Mouse (Mus musculus) brain, embryonic 14.5 days (tissue): ENCODE results near the gene AL731706.1.

Source experiments
- CTCF ChIP-seq: fragments of 200-500 bp; IDR thresholded peaks from 2 replicates; pipeline ENCODE4 v1.5.1; 2012; ENCODE audit warnings: inconsistent platforms, mild to moderate bottlenecking, moderate library complexity, borderline replicate concordance; ENCODE audit not compliant: insufficient read depth, insufficient read length; ENCODE audit errors: extremely low read depth
- POLR2A ChIP-seq: fragments of 200-500 bp; IDR thresholded peaks from 2 replicates; pipeline ENCODE4 v1.6.1; 2012; ENCODE audit warnings: mild to moderate bottlenecking, inconsistent platforms, borderline replicate concordance; ENCODE audit not compliant: poor library complexity, insufficient read depth, insufficient read length, severe bottlenecking; ENCODE audit errors: extremely low read depth

DNA sequence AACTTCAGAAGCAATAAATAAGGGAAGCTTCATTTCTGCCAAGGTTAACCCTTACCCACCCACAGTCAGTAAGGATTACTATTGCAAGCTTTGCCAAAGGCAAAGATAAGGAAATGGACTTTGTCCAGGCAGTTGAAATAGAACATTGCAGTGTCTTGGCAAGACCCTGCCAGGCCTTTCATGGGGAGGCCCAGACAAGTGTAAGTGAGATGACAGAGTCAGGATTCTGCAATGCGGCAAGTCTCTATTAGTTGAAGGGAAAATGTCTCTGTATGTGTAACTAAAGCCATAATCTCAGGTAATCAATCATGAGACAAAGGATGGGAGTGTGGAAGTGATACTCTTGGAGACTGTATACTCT, 56.5 kb downstream of the AL731706.1 start:
- TF ChIP-seq POLR2A (no peak), CTCF (no peak)
